Comparison of ENCODE assay signal across 8 mouse cellular contexts in genomic region chr10:18562940-18563339, GRCm38 (mm10). TPM values are rescaled to one million over a fixed set of nuclear protein-coding genes. Genes with fewer than 3 reads are reported as not detected.
DNase-seq lines count a peak whose midpoint lies in the region; ATAC-seq and TF ChIP-seq lines count a peak whose summit lies in the region.

No protein-coding gene starts in this region.

- WGBS in liver, embryonic 11.5 days, result 5% methylated on average over 4 of the region's 4 CpGs
- 5% methylated on average over 4 of the region's 4 CpGs for WGBS in liver, embryonic 14.5 days (ENCODE audit: insufficient replicate concordance)

- no peaks in the 10 kb centered on the region for H3K36me3 ChIP-seq in liver, embryonic 11.5 days (ENCODE audit: control insufficient read depth, insufficient read depth, low read length)
- no peaks in the 10 kb centered on the region for H3K36me3 ChIP-seq in liver, embryonic 14.5 days (replicated peaks; ENCODE audit: control insufficient read depth, insufficient read depth, low read depth)

- no peak for TF ChIP-seq EP300 in liver, embryonic 14.5 days (IDR thresholded peaks at IDR 0.05; ENCODE audit: low read depth)

- peak; percentile 30 for DNase-seq in liver
- DNase-seq in liver, embryonic 11.5 days (ENCODE audit: low spot score), result no peak
- DNase-seq in adrenal gland, postnatal 10 days, result peak; percentile 74
- peak; percentile 73 for DNase-seq in embryo, embryonic 10.5 days (ENCODE audit: low spot score)
- DNase-seq in liver, embryonic 14.5 days (ENCODE audit: low read depth in 3 of 3, low spot score in 3 of 3), result no peak
- DNase-seq in right cerebral cortex, adult 2 months (ENCODE audit: low spot score in 2 of 2), result peak; percentile 83 to 85
- no peak for DNase-seq in heart, adult 8-10 months (ENCODE audit: low spot score)

- no peak overlapping the region for H3K9ac ChIP-seq in liver, embryonic 11.5 days (ENCODE audit: low read depth, low read length)
- no peak overlapping the region for H3K9ac ChIP-seq in liver, embryonic 14.5 days (replicated peaks)

- H3K4me1 ChIP-seq in liver, embryonic 11.5 days (replicated peaks; ENCODE audit: control insufficient read depth, insufficient read depth, low read length), result no peaks in the 10 kb centered on the region
- no peaks in the 10 kb centered on the region for H3K4me1 ChIP-seq in liver, embryonic 14.5 days (replicated peaks; ENCODE audit: control insufficient read depth in 2 of 2, insufficient read depth in 2 of 2, low read length in 1 of 2)

- H3K9me3 ChIP-seq in liver, embryonic 11.5 days (ENCODE audit: control insufficient read depth, low read length), result no peaks in the 10 kb centered on the region
- no peaks in the 10 kb centered on the region for H3K9me3 ChIP-seq in liver, embryonic 14.5 days (ENCODE audit: control insufficient read depth, low read length)

- no peak overlapping the region for H3K4me3 ChIP-seq in liver, embryonic 11.5 days (ENCODE audit: low read depth, low read length)
- no peak overlapping the region for H3K4me3 ChIP-seq in liver, embryonic 14.5 days (ENCODE audit: insufficient read depth in 1 of 2, low read depth in 2 of 2, low read length in 2 of 2)

- no peak overlapping the region for H3K4me2 ChIP-seq in liver, embryonic 11.5 days
- no peak overlapping the region for H3K4me2 ChIP-seq in liver, embryonic 14.5 days (ENCODE audit: low read depth)

- no peaks in the 10 kb centered on the region for H3K27me3 ChIP-seq in liver, embryonic 11.5 days (replicated peaks; ENCODE audit: control insufficient read depth, insufficient read depth, low read length)
- H3K27me3 ChIP-seq in liver, embryonic 14.5 days (ENCODE audit: control insufficient read depth, insufficient read depth, low read length), result no peaks in the 10 kb centered on the region

- TF ChIP-seq CTCF in liver, embryonic 14.5 days (IDR thresholded peaks at IDR 0.05; ENCODE audit: low read depth), result peak; percentile 55

- ATAC-seq in liver, embryonic 11.5 days (replicated peaks; ENCODE audit: low FRiP score), result no peak
- ATAC-seq in inflammation-experienced regulatory T-cells, adult 6 months, result peak; percentile 60
- ATAC-seq in liver, embryonic 14.5 days (ENCODE audit: insufficient read depth), result no peak

- no peak overlapping the region for H3K27ac ChIP-seq in liver, embryonic 11.5 days (ENCODE audit: low read depth, low read length)
- no peak overlapping the region for H3K27ac ChIP-seq in liver, embryonic 14.5 days

RNA-seq across cellular contexts. Expression of gene Hebp2, which starts 17.1 kb away (rescaled TPM):
- 4.7 and 6.1 TPM in 2 replicates for polyA plus RNA-seq in liver, embryonic 11.5 days (2014; fragmentation: Nextera tagmentation; extraction: Ambion mirVana)
- 1 to 10 TPM; 5.1 to 6.9 TPM for total RNA-seq in adrenal gland, postnatal 10 days (2021)
- not detected for polyA plus RNA-seq in inflammation-experienced regulatory T-cells, adult 6 months (2017; shearing (Covaris generic))
- polyA plus RNA-seq in liver, embryonic 14.5 days (2012; rRNA removed), result 0.38 and 0.68 TPM in 2 replicates
- polyA plus RNA-seq in liver, embryonic 14.5 days (2014; fragmentation: Nextera tagmentation; extraction: Ambion mirVana), result 2.0 and 2.5 TPM in 2 replicates
- under 1 TPM; 0.41 to 0.84 (median 0.72) TPM for total RNA-seq in heart, adult 8-10 months (2022)

Comparison
In these comparisons a context has a peak if more than half of its experiments do, and no peak if none do; other contexts are left out.
1. DNase-seq: peak in liver (single experiment), adrenal gland, postnatal 10 days (single experiment), embryo, embryonic 10.5 days (single experiment) and right cerebral cortex, adult 2 months (2 of 2); none in liver, embryonic 11.5 days (single experiment), liver, embryonic 14.5 days (0 of 3) and heart, adult 8-10 months (single experiment).